Mouse (Mus musculus): ENCODE results near the gene Kmt5a.

Gene Kmt5a

DNA sequence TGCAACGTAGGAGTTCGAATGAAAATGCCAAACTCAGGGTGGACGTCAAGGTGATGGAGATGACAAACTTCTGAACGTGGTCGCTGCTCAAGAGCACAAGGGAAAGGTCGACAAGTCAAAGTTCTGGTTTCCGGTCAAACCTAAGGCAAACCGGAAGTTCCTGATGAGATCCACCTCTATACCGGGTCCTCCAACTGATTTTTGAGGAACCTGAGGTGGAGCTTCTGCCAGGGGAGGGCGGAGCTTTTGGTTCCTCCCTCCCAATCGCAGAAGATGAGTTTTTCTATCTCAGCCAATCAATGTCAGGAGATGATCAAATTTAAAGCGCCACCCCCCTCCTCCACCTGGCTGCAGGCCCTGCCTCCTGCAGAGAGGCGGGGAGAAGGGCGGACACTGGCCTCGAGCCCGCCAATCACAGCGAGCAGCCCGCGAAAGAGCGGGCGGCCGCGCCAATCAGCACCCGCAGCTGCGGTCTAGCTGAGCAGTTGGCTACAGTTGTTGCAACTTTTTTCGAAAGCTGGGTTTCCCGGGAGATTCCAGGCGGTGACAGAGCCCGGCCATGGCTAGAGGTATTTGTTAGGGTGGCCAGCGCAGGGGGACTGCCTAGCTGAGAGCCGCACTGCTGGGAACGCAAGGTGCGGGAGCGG is at the start of gene Kmt5a:
TSS of gene Kmt5a (plus strand) at position 484 of the 647 bp plus-strand sequence.
- DNase-seq: peak; percentile 99

DNA sequence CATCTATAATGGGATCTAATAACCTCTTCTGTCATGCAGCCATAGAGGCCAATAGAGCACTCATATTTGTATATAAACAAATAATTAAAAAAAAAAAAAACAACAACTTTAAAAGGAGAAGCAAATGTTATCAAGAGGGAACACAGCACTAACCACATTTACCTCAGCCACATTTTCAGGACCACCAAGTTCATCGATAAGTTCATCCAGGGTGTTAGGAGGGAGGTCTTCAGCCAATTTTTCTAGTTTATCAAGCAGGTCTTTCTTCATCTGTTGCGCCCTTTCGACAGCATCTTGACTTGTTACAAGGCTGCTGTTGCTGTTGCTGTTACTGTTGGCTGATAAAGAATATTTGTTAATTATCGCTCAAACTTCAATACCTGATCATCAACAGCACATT is 47.3 kb upstream of the Kmt5a start:
- no peak for DNase-seq

GRCm38 (mm10) chr5:124393726-124394125 is 46.0 kb upstream of the Kmt5a start:
- DNase-seq: no peak

- DNase-seq: no peak
Observed at GRCm38 (mm10) chr5:124410808-124411207, 28.9 kb upstream of the Kmt5a start.

DNA sequence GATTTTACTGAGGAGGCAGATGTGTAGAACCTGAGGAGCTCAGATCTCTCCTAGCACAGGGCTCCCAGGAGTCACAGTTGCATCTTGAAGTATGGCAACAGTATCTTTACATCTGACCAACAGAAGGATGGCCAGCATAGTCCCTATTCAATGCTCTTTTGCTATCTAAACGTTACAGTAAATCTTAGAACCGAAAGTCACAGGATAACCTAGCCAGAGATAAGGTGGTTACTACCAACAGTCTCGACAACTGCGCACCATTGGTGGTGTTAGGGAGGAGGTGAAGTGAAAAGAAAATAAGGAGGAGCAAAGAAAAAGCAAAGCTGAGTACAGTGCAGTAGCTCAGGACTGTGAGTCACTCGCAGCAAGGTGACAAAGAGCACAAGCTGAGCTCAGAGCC is 27.6 kb upstream of the Kmt5a start:
- DNase-seq: no peak

- DNase-seq: no peak
Observed at GRCm38 (mm10) chr5:124418903-124419302, 20.8 kb upstream of the Kmt5a start.

DNA sequence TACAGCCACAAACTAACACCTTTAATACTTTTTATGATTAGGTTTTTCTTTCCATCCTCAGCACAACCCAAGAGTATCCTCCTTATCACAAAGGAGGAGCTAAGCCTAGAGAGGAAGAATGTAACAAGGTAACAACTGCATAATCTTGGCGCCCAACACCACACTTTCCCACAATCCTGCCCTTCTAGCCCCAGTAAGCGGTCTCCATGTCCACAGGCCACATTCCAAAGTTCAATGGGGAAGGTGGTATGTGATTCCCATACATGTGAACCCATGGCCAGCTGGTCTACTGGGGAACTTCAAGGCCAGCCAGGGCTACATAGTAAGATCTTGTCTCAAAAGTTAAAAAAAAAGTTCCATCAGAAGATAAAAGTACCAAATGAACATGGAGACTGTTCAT is 17.9 kb upstream of the Kmt5a start:
- no peak for DNase-seq

GRCm38 (mm10) chr5:124424200-124424722 is 15.5 kb upstream of the Kmt5a start:
- DNase-seq: peak; percentile 69

DNA sequence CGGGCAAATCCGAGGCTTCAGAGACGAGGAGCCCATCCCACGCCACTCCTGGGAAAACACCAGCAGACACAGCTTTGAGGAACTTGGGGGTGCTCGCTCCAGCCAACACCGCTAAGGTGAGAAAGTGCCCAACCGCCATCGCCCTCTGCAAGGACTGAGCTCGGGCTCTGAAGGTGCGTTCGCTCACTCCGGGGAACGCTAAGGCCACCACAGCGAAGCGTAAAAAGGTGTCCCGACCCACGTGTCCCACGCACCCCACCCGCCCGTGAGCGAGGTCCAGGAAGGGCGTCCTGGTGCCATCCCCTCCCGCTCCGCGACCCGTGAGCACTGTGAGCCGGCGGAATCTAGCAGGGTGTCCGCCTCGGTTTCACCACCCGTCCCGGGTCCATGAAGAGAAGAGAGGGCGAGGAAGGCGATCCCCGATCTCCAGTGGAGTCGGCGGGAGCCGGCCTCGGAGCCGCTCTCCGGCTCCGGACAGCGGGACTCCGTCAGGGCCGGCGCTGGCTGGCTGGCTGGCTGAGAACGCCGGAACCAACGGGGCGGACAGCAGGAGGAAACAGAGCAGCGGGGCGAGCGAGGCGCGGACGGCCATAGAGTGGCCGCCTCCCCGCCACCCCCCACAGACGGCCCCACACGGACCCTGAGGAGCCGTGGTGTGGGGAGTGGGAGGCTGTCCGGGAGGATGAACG is 14.9 kb upstream of the Kmt5a start:
- DNase-seq: peak; percentile 38

DNA sequence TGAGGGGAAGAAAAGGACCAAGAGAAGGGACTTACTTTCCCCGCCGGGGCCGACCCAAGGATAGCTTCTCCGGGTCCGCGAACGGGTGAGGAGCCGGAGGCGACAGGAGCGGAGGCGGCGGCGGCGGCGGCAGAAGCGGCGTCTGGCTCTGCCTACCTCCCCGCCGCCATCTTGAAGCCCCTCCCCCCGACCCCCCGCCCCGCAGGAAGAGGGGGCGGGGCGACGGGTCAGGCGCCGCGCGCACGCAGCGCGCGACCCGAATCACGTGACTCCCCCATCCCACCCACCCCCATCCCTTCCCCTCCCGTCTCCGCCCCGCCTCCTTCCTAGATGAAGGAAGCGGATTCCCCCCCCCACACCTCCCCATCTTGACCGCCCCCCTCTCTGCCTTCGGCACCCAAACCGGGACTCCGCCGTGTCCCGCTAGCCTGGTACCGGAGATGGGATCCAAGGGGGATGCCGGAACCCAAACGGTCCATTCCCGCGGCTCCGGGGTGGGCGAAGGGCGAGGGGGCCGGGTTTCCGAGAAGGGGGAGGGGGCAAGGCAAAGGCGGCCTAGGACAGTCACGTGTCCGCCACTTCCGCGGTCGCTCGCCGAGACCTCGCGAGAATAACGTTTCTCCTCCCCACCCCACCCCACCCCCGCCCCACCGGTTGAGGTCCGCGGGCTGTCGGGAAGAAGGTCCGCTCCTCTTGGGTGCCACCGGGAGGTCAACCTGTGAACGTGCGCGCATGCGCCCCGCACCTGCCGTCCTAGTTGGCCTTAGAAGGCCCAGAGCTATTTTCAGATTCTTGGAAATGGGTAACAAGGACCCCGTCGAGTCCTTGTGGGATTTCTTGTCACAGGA is 14.1 kb upstream of the Kmt5a start, which contains the start of gene Sbno1:
TSS of gene Sbno1 (minus strand) at position 590 of the 848 bp plus-strand sequence.
- peak; percentile 96 for DNase-seq

GRCm38 (mm10) chr5:124426475-124427071 is 13.2 kb upstream of the Kmt5a start:
- peak; percentile 31 for DNase-seq

DNA sequence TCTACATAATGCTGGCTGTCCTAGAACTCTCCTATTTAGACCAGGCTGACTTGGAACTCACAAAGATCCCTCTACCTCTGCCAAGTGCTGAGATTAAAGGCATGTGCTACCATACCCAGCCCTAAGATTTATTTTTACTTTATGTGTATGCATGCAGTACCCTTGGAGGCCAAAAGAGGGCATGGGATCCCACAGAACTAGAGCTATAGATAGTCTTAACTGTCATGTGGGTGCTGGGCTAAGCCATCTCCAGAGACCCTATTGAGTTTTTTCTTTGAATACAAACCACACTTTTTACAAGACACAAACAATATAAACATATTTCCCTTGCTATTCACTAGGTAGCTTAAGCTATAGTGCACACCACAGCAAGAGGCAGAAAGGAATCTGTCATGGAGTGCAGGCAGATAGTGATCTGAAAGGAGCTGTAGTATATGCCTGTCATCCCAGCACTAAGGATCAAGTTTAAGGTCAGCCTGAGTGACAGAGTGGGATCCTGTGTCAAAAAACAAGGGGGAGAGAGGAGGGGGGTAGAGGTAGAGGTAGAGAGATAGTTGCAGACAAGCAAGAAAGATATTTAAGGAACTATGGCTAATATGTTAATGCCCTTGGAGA is 7.2 kb upstream of the Kmt5a start:
- peak; percentile 83 for DNase-seq

GRCm38 (mm10) chr5:124433048-124433447 is 6.7 kb upstream of the Kmt5a start:
- DNase-seq: no peak

GRCm38 (mm10) chr5:124438229-124438628 is 1.5 kb upstream of the Kmt5a start:
- peak; percentile 64 for DNase-seq

GRCm38 (mm10) chr5:124438746-124439145 is 984 bp upstream of the Kmt5a start:
- DNase-seq: peak; percentile 15

DNA sequence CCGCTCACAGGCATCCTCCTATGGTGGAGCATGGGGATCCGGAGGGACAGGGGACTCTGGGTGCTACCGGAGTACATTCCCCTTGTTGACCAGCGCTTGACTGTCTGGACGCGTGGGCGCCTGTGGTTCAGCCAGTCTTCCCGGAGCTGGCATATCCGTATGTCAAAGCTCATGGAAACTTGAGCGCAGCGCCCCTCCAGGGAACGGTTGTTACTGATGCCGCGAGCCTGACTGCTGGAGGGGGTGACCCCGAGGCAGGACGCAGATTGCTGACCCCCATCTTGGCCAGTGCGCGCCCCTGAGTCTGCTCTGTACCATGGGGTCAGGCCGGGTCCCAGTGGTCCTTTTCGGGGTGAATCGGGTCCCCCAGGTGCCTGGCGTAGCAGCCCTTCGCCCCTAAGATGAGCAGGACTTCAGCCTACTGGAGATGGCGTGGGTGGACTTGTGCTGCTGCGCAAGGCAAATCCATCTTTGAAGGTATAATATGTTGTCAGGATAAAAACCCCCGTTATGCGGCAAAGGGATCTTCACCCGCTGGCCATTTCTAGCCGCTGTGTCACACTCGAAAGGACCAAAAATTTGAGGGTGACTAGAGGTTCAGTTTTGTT is 468 bp downstream of the Kmt5a start:
- no peak for DNase-seq

DNA sequence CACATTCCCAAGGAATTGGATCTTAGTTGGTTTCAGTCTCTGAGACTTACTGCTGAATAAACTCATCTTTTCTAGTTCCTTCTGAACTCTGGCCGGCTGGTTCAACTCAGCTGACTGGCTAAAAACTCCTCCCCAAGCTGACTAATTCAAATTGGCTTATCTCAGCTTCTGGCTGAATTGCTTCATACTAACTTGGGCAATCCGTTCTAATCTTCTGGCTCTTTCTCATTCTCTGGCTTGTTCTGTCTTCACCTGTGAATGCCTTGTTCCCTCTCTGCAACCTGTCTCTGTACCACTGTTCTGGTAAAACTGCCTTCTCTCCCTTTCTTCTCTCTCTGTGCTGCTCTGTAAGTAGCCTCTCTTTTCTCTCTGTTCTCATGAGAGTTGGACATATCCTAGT is 2.9 kb downstream of the Kmt5a start:
- DNase-seq: no peak

- no peak for DNase-seq
Observed at GRCm38 (mm10) chr5:124444208-124444607, 4.5 kb downstream of the Kmt5a start.

- DNase-seq: peak; percentile 87
Observed at GRCm38 (mm10) chr5:124444661-124445561, 5.2 kb downstream of the Kmt5a start.

DNA sequence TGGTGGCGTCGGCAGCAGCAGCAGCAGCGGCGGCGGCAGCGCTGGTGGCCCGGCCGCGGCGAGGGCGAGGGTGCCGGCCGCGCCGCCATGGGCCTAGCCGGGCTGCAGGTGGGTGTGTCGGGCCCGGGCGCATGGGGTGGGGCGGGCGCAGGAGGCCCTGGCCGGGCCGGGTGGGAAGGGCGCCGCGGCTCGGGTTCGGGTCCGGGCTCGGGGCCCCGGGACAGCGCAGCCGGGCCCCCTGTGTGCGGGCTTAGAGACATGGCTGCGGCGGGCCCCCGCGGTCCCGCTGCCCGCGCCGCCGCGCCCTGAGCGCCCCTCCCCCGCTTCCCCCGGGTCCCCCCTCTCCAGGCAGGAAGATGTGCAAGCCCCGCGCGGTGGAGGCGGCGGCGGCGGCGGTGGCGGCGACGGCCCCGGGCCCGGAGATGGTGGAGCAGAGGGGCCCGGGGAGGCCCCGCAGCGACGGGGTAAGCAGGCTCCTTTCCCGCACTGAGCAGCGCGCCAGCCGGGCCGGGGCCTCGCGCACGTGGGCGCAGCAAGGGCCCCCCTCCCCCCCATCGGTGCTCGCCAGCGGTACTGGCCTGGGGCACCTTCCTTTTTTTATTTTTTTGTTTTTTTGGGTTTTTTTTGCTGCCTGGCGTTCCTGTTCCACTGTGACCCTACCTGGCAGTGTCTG is 6.0 kb downstream of the Kmt5a start:
- no peak for DNase-seq
